Mouse (Mus musculus): Measurements from ENCODE around the gene Cant1. TPM values are rescaled to one million over a fixed set of nuclear protein-coding genes. Genes with fewer than 3 reads are reported as not detected.
A peak's percentile ranks its signal among the peaks of the same experiment; 100 is the strongest.

Cant1 gene
- polyA plus RNA-seq, 1 experiment from 2014 or later = 30.9 TPM

DNA sequence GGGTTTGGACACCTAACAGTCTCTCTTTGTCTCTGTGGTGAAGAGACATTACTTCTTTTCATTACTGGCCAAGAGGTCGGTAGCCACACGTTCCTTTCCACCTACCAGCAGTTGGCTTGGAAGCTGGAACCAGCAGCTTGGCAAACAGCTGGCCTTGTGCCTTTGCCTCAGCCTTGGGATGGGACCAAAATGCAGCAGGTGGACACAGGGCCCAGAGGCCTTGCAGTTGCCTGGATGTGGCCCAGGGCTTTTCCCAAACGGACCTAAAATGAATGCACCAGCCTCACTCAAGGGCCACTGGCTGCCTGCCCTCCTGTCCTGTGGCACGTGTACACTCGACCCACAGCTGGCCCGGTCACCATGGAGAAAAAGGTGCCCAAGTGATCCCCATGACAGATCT is 32.3 kb upstream of the Cant1 start:
- 79% methylated on average over 6 of the region's 6 CpGs for WGBS
- no peak overlapping the region for H3K4me3 ChIP-seq (ENCODE audit: low read length)
- no peaks in the 10 kb centered on the region for H3K9me3 ChIP-seq (ENCODE audit: low read length)
- H3K27ac ChIP-seq (ENCODE audit: low read length) = no peak overlapping the region
- no peaks in the 10 kb centered on the region for H3K36me3 ChIP-seq (ENCODE audit: insufficient read depth, low read length)
- H3K4me1 ChIP-seq (ENCODE audit: insufficient read depth, low read length) = no peaks in the 10 kb centered on the region
- H3K4me2 ChIP-seq (replicated peaks; ENCODE audit: low read depth, low read length) = no peak overlapping the region
- no peak for ATAC-seq (ENCODE audit: low FRiP score, low TSS enrichment)
- no peak overlapping the region for H3K9ac ChIP-seq (replicated peaks; ENCODE audit: low read length)
- no peaks in the 10 kb centered on the region for H3K27me3 ChIP-seq (ENCODE audit: insufficient read depth, low read length)

DNA sequence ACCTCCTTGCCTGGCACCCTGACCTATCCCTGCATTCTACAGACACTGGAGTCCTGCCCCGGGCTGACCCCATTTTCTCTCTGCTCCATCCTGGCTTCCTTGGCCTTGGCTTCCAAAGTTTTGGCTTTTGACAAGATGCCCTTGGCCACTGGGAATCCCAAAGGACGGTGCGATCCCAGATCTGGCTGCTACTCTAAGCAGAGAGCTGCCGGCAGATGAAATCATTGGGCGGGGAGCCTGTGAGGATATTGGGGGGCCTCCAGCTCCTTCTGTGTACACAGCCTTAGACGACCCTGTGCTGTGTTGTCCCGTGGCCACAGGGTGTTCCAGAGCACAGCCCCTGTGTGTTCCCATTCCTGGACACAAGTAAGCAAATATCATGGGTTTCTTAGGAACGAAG is 29.5 kb upstream of the Cant1 start:
- Histone ChIP-seq H3K4me3 (ENCODE audit: low read length) (no peak overlapping the region), H3K4me2 (replicated peaks; ENCODE audit: low read depth, low read length) (no peak overlapping the region), H3K27me3 (ENCODE audit: insufficient read depth, low read length) (no peaks in the 10 kb centered on the region), H3K4me1 (ENCODE audit: insufficient read depth, low read length) (no peaks in the 10 kb centered on the region), H3K9ac (replicated peaks; ENCODE audit: low read length) (no peak overlapping the region), H3K9me3 (ENCODE audit: low read length) (no peaks in the 10 kb centered on the region), H3K36me3 (ENCODE audit: insufficient read depth, low read length) (no peaks in the 10 kb centered on the region), H3K27ac (ENCODE audit: low read length) (no peak overlapping the region)
- ATAC-seq (ENCODE audit: low FRiP score, low TSS enrichment) = no peak
- WGBS = 86% methylated on average over 8 of the region's 8 CpGs

DNA sequence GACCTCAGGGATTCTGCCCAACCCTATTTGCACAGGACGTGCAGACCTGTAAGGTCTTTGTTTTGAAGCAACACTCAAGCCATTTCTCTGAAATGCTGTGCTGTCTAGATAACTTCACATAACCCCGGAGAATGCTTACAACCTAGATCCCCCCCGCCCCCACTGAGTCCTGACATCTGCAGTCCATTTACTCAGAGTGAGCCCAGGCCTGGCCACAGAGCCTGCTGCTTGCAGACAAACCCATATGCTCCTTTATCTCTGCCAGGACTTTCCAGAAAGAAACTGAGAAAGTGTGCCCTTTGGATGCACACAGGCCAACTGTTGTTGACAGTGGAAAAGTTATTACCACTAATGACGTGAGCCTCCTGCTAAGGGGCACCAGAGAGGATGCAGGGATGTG is 28.5 kb upstream of the Cant1 start:
- Histone ChIP-seq H3K36me3 (ENCODE audit: insufficient read depth, low read length) (no peaks in the 10 kb centered on the region), H3K9ac (replicated peaks; ENCODE audit: low read length) (no peak overlapping the region), H3K27ac (ENCODE audit: low read length) (no peak overlapping the region), H3K9me3 (ENCODE audit: low read length) (no peaks in the 10 kb centered on the region), H3K27me3 (ENCODE audit: insufficient read depth, low read length) (no peaks in the 10 kb centered on the region), H3K4me3 (ENCODE audit: low read length) (no peak overlapping the region), H3K4me2 (replicated peaks; ENCODE audit: low read depth, low read length) (no peak overlapping the region), H3K4me1 (ENCODE audit: insufficient read depth, low read length) (no peaks in the 10 kb centered on the region; the same call in 1 of the 2 replicates)
- no peak for ATAC-seq (ENCODE audit: low FRiP score, low TSS enrichment)
- 63% methylated on average over 4 of the region's 4 CpGs for WGBS

DNA sequence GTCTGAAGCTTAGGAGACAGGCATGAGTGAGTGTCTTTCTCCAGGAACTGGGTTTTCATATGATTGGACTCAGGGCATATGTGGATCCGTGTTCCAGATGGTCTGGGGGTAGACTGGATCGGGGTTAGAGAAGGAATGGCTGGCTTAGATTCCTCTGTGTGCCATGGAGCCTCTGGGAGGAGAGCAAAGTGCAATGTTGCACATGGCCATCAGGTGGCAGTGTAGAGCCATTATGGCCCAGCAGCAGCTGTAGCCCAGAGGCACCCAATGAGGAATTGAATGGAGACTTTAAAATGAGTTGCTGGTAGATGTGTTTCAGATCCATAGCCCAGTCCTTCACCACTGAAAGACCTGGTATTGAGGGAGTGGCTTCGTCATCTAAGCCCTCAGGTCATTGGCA is 27.0 kb upstream of the Cant1 start:
- H3K9ac ChIP-seq (replicated peaks; ENCODE audit: low read length) = no peak overlapping the region
- no peak overlapping the region for H3K4me2 ChIP-seq (replicated peaks; ENCODE audit: low read depth, low read length)
- 0 out of 2 replicates have a peak, but pooled peaks have one; percentile 39 for ATAC-seq (ENCODE audit: low FRiP score, low TSS enrichment)
- no peaks in the 10 kb centered on the region for H3K36me3 ChIP-seq (ENCODE audit: insufficient read depth, low read length)
- H3K4me3 ChIP-seq (ENCODE audit: low read length) = no peak overlapping the region
- no peak overlapping the region for H3K27ac ChIP-seq (ENCODE audit: low read length)
- no peaks in the 10 kb centered on the region; the same call in 1 of the 2 replicates for H3K4me1 ChIP-seq (ENCODE audit: insufficient read depth, low read length)
- 13% methylated on average over 3 of the region's 3 CpGs for WGBS
- H3K9me3 ChIP-seq (ENCODE audit: low read length) = no peaks in the 10 kb centered on the region
- H3K27me3 ChIP-seq (ENCODE audit: insufficient read depth, low read length) = no peaks in the 10 kb centered on the region

DNA sequence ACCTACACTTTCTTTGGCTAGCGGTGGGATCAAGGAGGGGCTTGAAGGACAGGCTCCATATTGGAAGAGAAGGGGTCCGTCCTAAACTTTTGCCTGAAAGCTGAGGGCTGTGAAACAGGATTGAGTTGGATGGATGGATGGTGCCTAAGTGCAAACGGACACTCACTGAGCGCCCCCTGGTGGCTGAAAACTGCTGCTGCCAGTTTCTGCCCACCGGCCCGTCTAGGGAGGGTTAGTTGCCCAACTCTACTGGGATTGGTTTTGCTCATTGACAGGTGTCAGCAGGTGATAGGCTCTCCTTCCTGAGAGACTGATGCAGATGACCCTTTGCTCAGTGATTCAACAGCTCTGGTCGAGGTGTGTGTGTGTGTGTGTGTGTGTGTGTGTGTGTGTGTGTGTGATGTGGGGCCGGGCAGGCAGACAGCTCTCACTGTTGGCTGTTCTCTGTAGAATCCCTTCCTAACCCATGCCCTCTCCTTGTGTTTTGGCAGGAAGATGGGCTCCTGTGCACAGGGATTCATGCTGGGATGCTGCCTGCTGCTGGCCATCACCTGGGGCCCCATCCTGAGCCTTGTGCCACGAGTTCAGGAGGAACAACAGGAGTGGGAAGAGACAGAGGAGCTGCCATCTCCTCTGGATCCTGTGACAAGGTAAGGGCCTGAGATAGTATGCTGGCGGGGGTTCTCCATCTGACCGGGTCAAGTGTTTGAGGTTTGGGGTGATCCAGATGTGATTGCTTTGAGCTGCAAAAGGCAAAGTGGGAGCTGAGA is 24.5 kb upstream of the Cant1 start:
- Histone ChIP-seq H3K27me3 (ENCODE audit: insufficient read depth, low read length) (no peaks in the 10 kb centered on the region), H3K27ac (ENCODE audit: low read length) (no peak overlapping the region), H3K4me3 (ENCODE audit: low read length) (no peak overlapping the region), H3K9ac (replicated peaks; ENCODE audit: low read length) (no peak overlapping the region), H3K4me1 (ENCODE audit: insufficient read depth, low read length) (peaks cover 10% of the 10 kb centered on the region; the same call in 1 of the 2 replicates), H3K9me3 (ENCODE audit: low read length) (no peaks in the 10 kb centered on the region), H3K36me3 (ENCODE audit: insufficient read depth, low read length) (no peaks in the 10 kb centered on the region), H3K4me2 (replicated peaks; ENCODE audit: low read depth, low read length) (no peak overlapping the region)
- ATAC-seq (ENCODE audit: low FRiP score, low TSS enrichment) = peak; percentile 43
- WGBS = 34% methylated on average over 11 of the region's 11 CpGs

DNA sequence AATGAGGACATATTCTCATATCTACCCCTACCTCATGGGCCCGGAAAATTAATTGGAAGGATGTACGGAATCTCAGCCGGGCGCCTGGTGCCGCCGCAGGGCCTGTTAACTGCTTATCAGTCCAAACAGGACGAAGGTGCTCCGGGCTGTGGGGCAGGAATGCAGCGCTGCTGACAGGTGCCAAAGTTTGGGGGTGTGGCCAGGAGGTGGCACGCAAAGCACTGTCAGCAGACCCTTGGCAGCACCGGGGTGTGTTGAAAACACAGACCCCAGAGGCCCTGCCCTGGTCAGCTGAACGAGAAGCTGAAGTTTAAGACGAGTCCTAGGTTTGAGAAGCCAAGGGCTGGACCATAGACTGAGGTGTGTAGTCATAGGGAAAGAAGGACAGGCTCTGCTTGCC is 23.8 kb upstream of the Cant1 start:
- Histone ChIP-seq H3K9me3 (ENCODE audit: low read length) (no peaks in the 10 kb centered on the region), H3K36me3 (ENCODE audit: insufficient read depth, low read length) (no peaks in the 10 kb centered on the region), H3K9ac (replicated peaks; ENCODE audit: low read length) (no peak overlapping the region), H3K4me3 (ENCODE audit: low read length) (no peak overlapping the region), H3K27ac (ENCODE audit: low read length) (no peak overlapping the region), H3K4me2 (replicated peaks; ENCODE audit: low read depth, low read length) (no peak overlapping the region), H3K4me1 (ENCODE audit: insufficient read depth, low read length) (peaks cover 10% of the 10 kb centered on the region; the same call in 1 of the 2 replicates), H3K27me3 (ENCODE audit: insufficient read depth, low read length) (no peaks in the 10 kb centered on the region)
- no peak; the same call in 1 of the 2 replicates for ATAC-seq (ENCODE audit: low FRiP score, low TSS enrichment)
- WGBS = 77% methylated on average over 13 of the region's 13 CpGs

DNA sequence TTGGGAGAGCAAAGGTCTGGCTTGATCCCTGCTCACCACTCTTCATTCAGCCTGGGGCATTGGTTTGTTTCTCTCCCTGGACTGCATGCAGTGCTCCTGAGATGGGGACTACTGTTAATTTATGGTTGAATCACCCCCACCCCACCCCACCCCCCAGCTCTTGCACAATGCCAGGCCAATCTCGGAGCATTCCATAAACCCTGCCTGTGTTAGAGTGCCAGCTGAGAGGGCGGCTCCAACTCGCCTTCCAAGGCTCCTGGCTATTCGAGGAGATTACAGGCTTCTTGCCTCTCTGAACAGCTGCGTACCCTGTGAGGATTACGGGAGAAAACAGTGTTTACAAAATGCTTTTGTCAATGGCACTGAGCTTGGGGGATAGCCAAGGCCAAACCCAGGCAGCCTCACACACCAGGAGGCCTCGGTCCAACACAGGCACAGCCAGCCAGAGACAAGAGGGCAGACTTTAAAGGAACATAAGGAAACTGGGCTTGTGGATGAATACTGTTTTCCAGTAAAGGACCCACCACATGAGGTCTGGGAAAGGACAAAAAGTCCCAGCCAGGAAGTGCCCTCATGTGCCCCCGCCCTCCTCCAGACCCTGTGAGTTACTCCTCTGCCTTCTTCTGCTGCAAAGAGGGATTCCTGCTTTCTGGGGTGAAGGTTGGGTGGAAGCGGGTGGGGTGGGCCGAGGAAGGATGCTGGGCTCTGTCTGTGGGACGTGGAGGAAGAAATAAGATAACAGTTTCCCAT is 20.0 kb upstream of the Cant1 start:
- WGBS = 30% methylated on average over 11 of the region's 11 CpGs
- Histone ChIP-seq H3K9ac (replicated peaks; ENCODE audit: low read length) (0 out of 2 replicates have a peak overlapping the region, but pooled peaks have one; percentile 39), H3K9me3 (ENCODE audit: low read length) (no peaks in the 10 kb centered on the region), H3K36me3 (ENCODE audit: insufficient read depth, low read length) (no peaks in the 10 kb centered on the region), H3K27ac (ENCODE audit: low read length) (peak overlapping the region; percentile 26; the same call in 1 of the 2 replicates), H3K27me3 (ENCODE audit: insufficient read depth, low read length) (no peaks in the 10 kb centered on the region), H3K4me1 (ENCODE audit: insufficient read depth, low read length) (peaks cover 19% of the 10 kb centered on the region; the same call in 1 of the 2 replicates), H3K4me3 (ENCODE audit: low read length) (no peak overlapping the region), H3K4me2 (replicated peaks; ENCODE audit: low read depth, low read length) (no peak overlapping the region)
- ATAC-seq (ENCODE audit: low FRiP score, low TSS enrichment) = no peak

DNA sequence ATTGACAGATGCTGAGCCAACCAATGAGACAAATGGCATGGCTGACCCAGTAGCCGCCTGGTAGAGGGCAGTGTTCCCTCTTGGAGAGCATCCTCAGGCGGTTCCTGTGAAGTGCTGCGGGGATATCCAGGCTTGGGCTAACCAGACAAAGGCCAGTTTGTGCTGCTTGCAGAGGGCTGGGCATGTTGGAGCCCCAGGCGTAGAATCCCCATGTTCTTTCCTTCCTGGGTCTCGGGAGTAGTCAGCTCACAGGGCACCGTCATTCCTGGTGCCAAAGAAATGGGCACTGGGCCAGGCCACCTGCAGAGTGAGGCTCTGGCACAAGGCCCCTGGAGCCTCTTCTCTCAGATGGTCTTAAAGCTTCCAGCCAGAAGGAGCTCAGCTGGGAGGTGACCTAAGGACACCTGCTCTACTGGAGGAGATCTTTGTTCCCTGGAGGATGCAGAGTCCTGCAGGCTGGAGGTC is 17.6 kb upstream of the Cant1 start:
- no peak overlapping the region for H3K27ac ChIP-seq (ENCODE audit: low read length)

DNA sequence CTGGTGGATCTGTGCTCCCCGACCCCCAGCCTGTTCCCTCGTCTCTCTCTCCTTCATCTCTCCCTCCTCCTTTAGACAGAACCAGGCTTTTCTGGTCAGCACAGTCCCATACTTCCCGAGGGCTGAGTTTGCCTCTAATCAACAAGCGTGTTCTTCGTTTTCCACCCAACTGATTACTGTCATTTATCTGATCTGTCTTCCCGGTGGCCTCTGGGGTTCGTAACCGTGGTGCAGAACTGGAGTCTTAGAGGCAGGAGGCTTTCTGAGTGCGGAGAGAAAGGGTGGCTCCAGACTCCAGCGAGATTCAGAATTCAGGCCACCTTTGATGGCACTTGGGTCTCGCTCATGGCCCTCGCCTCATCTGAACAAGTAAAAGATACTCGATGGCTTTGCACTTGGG is 15.2 kb upstream of the Cant1 start:
- H3K9ac ChIP-seq (replicated peaks; ENCODE audit: low read length) = peak overlapping the region; percentile 55
- peaks cover 39% of the 10 kb centered on the region for H3K4me1 ChIP-seq (ENCODE audit: insufficient read depth, low read length)
- no peaks in the 10 kb centered on the region for H3K36me3 ChIP-seq (ENCODE audit: insufficient read depth, low read length)
- no peak for ATAC-seq (ENCODE audit: low FRiP score, low TSS enrichment)
- H3K9me3 ChIP-seq (ENCODE audit: low read length) = no peaks in the 10 kb centered on the region
- WGBS = 37% methylated on average over 13 of the region's 13 CpGs
- H3K4me3 ChIP-seq (ENCODE audit: low read length) = peak overlapping the region; percentile 36
- H3K4me2 ChIP-seq (replicated peaks; ENCODE audit: low read depth, low read length) = peak overlapping the region; percentile 54
- no peaks in the 10 kb centered on the region for H3K27me3 ChIP-seq (ENCODE audit: insufficient read depth, low read length)
- peak overlapping the region; percentile 55 for H3K27ac ChIP-seq (ENCODE audit: low read length)

More for the DNA sequence above, 17.6 kb upstream of the Cant1 start:
- H3K9me3 ChIP-seq (ENCODE audit: low read length) = no peaks in the 10 kb centered on the region
- no peaks in the 10 kb centered on the region for H3K36me3 ChIP-seq (ENCODE audit: insufficient read depth, low read length)
- 48% methylated on average over 6 of the region's 6 CpGs for WGBS
- H3K4me3 ChIP-seq (ENCODE audit: low read length) = no peak overlapping the region
- H3K4me2 ChIP-seq (replicated peaks; ENCODE audit: low read depth, low read length) = no peak overlapping the region
- no peaks in the 10 kb centered on the region for H3K27me3 ChIP-seq (ENCODE audit: insufficient read depth, low read length)
- no peak for ATAC-seq (ENCODE audit: low FRiP score, low TSS enrichment)
- peaks cover 27% of the 10 kb centered on the region; the same call in 1 of the 2 replicates for H3K4me1 ChIP-seq (ENCODE audit: insufficient read depth, low read length)
- H3K9ac ChIP-seq (replicated peaks; ENCODE audit: low read length) = no peak overlapping the region

All from kidney, embryonic 16.5 days (tissue).